Mouse (Mus musculus) heart, postnatal 0 days (tissue): Measurements from ENCODE around the gene Olfr199.

Experiments used
- CTCF ChIP-seq: IDR thresholded peaks from 2 replicates; pipeline ENCODE4 v1.5.1; 2016; ENCODE audit warnings: antibody characterized with exemption, control low read depth, low read depth
- EP300 ChIP-seq: IDR thresholded peaks from 2 replicates; pipeline ENCODE4 v1.6.1; 2016; ENCODE audit warnings: antibody characterized with exemption, low read depth

- TF ChIP-seq CTCF (no peak), EP300 (no peak)
Measured at GRCm38 (mm10) chr16:59249684-59250083, 30.1 kb upstream of the Olfr199 start.
